Mouse (Mus musculus) right cerebral cortex, postnatal 25 days (tissue): Measurements from ENCODE around the gene Limch1.

ENCODE experiments used
- DNase-seq: peaks from one replicate; pipeline ENCODE4 v3.0.0; 2022

Gene Limch1

DNA sequence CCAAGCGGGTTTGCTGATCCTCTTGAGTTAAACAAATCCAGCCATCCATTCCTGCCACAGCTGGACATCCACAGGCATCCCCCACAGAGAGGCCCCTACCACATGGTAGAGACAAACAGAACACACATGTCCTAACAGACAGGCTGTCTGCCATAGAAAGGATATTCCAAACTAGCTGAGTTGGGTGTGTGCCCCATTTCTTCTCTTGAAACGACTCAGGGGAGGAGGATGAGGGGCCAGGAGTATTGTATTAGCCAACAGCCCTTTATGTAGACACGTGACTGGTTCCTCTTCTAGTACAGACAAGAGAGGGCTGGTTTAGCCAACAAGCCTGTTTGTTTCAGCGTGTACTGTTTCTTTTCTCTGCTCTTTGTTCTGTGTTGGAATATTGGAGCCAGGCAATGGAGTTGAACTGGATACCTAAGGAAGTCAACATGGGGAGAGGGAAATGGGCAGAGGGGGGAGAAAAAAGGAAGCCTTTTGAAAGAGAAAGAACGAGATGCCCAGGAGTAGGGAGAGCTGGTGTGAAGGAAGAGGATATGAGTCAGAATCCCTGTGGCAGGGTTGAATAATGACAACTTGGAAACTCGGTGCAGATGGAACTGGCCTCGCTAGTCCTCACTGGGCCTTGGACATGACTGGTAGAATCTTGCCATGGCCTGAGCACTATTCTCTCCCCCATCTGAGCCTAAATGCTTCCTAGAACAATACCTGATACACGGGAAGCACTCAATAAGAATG lies 196.3 kb downstream of the Limch1 start:
- DNase-seq, result no peak

DNA sequence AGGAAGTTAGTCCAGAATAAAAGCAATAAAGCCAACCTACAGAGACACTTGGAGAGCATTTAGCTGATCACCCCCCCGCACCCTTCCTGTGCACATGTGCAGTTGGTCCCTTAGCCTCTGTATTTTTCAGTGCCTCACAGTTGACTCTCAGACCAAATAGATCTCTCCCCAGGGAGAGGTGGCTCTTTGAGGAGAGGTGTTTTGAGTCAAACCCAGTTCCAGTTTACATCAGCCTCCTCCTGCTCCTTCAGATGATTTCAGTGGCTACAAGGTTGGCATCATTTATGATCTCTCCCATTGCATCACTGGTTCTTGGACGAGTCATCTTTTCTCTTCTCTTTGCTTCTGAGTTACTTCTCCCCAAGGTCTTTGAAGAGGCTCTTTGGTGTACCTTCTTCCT lies 197.3 kb downstream of the Limch1 start:
- no peak for DNase-seq

DNA sequence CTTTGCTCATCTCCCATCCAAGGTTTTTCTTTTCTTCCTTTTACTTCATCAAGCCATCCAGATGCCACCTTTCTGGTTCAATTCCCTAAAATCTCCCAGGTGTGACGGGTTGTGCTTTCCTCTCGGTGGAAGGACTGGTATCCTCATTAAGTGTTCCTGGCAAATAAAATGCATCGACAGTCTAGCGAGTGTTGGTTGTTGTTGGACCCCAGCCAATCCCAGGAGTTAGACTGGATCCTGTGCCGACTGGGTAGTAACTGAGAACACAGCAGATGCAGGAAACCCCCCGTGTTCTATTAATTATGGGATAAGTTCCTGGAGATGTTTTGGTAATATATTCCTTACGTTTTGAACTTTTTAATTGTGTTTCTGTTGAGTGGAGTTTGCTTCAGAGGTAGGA lies 197.9 kb downstream of the Limch1 start:
- DNase-seq, result no peak

DNA sequence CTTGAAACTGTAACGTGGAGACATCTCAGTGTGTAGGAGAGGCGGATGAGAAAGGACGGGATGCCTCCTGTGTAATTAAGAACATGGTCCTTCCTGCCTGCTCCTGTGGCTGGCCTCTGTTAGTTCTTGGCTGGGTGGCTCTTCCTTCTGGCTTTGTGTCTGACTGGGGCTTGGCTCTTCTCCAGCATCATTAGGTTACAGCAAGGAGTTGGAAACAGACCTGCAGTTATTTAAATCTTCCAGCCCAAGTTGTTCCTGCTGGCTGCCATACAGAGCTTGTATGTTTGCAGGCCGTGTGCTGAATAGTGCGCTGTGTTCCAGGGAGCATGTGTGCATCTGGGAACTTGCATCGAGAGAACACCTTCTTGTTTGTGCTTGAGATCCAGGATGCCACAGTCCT lies 202.3 kb downstream of the Limch1 start:
- DNase-seq, result peak; percentile 21

DNA sequence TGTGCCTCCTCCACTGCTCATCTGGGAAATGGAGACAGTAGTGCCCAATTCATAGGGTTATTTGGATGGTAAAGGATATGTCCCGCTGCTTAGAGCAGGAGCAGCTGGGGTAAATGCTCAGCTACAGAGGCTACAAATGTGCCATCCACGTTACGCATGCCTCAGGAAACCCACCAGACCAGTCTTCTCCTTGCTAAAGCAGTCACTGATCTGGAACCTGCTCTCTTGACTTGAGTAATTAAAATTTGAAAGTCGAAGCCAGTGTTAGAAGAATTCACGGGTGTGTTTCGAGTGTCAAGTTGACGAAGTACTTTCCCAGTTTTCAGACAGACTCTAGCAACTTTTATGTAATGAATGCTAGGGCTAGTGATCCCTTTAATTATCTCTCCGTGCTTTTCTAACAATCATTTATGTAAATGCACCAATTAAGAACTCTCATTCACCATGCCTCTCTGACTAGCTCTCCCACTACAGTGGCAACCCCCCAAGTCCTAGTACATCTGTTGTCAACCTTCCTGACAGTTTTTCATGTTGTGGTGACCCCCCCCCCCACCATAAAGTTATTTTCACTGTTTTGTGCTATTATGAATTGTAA lies 203.6 kb downstream of the Limch1 start:
- no peak for DNase-seq

DNA sequence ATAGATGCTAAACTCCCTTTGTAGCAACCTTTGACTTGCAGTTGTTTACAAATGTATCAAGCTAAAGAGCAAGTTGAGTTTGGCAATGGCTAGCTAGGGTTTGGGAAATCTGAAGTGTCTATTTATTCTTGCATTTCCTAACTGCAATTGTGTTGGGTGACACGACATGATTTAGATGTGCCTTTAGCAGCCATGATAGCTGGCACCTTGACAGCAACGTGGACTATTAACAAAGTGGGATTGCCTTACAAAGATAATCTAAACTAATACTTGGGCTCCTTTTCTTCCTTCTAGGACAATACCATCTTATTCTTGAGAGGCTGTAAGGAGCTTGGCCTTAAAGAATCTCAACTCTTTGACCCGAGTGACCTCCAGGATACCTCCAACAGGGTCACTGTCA lies 207.7 kb downstream of the Limch1 start:
- no peak for DNase-seq

DNA sequence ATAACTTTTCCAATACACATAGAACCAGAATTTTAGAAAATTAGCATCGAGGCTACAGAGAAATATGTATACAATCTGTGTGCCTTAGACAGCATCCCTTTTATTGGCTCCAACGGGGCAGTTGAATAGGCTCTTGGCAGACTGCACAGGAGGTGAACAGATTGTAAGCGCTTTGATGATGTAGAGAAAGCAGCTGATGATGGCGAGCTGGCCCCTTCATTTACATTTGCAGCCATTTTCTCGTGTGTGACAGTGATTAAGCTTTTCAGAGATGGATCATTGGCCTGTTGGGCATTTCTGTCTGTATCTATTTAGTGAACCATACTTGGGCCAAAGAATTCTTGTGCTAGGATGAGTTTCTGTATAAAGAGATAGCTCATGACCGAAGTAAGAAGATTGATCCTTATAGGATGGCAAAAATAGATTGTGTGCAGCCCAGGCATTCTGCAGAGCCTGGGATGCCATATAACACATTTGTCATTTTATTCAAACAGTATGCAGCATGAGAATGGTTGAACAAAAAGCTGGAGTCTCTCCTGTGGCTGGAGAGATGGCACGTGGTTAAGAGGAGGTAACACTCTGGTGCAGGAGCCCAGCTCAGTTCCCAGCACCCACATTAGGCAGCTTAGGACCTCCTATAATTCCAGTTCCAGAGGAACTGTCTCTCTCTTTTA lies 208.5 kb downstream of the Limch1 start:
- no peak for DNase-seq

DNA sequence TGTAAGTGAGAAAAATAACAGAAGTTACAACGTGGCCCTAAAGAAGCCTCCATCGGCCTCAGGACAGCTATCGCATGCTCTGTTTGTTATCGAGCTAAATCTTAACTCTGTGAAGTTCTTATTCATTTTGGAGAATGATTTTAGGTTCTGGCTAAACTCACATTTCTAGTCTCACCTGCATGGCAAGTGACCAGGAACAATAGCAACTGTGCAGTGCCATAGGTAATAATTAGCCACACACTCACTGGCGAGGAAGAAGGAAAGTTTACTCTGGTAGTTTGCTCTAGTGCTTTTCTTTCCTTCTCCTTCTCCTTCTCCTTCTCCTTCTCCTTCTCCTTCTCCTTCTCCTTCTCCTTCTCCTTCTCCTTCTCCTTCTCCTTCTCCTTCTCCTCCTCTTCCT lies 209.6 kb downstream of the Limch1 start:
- DNase-seq, result no peak

DNA sequence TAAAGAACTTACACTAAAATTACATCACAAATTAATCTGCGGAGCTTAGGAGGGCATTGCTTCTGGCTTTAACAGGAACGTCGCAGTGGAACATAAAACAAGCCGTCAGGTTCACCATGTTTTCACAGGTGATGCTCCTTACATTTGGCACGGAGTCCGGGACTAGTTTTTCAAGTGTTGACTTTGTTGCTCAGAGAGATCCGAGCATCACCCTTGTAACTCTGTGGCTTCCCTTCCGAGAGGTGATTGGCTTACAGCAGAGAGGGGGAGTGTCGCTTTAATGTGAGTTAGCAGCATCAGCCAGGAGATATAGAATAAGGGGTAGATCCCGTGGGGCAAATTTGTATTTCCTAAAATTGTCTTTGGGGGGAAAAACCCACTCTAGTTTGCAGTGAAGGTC lies 212.0 kb downstream of the Limch1 start:
- DNase-seq, result no peak

DNA sequence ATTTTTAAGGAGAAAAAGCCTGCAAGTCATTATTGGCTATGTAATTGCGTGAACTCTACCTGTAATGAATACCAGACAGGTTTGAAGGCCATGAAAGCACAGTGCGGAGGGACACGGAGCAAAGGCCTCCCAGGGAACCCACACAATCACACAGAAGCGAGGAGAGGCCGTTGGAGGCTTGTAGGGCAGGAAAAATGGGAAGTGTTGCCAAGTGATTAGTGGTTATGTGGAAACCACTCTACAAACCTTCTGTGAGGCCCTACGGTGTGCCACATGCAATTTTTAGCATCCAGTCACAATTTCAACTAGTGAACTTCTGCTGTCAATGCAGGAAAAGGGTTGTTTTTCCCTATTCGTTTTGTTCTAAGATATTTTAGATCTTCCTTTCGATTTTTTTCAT lies 212.5 kb downstream of the Limch1 start:
- DNase-seq, result no peak

DNA sequence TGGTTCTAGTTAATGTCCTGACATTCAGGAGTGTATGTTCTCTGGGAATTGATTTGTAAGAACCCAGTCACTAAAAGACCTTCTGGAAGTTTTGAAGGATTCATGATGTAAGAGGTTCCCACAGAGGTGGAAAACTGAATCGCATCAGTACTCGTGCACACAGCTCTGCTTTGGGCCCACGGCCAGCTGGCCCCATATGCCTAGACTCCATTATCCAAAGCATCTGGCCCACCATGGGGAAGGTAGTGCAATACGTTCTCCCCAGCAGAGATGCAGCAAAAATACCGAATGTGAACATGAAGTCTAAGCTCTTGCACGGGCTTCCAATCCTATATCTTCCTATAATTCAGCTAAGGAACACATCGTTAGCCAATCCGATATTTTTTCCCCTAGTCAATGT lies 214.3 kb downstream of the Limch1 start:
- no peak for DNase-seq

DNA sequence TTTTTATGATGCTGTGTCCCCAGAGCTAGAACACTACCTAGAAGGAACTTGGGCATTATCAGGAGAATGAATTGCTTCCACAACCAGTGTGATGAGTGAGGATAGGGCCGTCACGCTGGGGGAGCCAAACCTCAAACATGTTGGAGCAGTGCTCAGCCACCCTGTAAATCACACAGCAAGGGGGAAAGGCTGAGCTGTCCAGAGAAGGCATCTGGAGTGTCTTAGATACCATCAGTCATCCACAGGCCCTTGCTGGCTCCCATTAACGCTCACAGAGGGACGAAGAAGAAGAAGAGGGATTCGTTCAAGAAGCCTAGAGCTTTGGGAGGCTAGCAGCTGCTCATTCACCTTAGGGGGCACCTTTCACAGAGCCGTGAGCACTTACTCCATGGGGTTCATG lies 219.8 kb downstream of the Limch1 start:
- no peak for DNase-seq

DNA sequence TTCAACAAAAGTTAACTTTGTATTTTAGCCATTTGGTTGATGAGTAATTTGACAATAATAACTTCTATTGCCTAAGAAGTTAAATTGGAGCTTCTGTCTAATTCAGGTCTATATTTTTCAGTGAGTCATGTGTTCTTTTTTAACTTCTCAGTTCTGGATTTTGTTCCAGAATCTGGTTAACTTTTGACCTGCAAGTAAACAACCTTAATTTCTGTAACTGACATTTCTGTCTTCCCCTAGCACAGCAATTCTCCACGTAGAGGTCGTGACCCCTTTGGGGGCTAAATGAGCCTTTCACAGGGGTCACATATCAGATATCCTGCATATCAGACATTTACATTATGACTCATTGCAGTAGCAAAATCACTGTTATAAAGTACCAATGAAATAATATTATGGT lies 221.5 kb downstream of the Limch1 start:
- DNase-seq, result no peak

DNA sequence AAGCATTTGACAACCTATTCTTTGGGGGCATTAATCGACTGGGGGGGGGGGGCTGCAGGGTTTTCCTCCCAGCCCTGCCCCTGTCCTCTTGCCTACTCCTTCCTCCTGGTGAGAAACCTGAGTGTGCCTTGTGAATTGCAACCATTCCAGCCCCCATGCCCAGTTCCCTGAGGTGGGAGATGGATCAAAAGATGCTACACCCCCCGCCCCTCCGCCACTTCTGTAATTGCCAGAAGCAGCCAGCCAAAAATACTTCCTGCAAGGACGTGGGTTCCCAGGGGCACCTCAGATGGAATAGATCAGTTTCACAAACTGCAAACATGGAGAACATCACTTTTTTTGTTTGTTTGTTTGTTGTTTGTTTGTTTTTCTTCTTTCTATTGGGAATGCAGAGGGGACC lies 222.0 kb downstream of the Limch1 start:
- no peak for DNase-seq

DNA sequence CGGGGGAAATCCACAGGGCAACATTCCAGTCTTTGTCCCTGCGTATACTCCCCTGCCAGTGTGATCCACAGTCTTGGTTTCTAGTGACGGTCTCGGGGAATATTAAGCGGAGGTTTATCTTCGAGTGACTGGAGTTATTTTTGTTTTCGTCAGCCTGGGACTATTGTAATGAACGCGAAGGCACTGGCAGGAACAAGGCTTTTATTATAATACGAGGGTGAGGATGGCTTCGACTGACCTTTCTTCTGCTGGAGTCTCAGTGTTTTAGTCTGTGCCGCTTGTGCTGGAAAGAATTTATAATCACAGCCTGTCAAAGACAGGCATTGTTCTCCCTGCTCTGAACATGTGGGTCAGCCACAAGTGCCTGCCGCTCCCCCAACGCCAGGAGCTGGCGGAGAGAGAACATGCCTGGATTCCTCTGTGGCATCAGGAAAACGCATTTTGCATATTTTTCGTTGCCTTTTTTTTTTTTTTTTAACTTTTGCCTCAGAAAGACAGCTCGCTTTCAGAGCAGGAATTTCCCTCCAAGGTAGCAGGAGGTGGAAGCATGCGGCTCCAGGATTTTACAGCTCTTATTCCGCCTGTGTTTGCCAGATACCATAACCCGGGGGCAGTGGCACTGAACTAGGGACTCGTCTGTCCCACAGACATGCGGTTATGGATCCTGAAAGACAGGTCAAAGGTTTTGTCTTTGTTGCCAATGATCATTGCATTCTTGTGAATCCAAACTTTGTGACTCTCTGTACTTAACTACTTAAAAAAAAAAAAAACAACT lies 222.6 kb downstream of the Limch1 start:
- DNase-seq, result peak; percentile 43

DNA sequence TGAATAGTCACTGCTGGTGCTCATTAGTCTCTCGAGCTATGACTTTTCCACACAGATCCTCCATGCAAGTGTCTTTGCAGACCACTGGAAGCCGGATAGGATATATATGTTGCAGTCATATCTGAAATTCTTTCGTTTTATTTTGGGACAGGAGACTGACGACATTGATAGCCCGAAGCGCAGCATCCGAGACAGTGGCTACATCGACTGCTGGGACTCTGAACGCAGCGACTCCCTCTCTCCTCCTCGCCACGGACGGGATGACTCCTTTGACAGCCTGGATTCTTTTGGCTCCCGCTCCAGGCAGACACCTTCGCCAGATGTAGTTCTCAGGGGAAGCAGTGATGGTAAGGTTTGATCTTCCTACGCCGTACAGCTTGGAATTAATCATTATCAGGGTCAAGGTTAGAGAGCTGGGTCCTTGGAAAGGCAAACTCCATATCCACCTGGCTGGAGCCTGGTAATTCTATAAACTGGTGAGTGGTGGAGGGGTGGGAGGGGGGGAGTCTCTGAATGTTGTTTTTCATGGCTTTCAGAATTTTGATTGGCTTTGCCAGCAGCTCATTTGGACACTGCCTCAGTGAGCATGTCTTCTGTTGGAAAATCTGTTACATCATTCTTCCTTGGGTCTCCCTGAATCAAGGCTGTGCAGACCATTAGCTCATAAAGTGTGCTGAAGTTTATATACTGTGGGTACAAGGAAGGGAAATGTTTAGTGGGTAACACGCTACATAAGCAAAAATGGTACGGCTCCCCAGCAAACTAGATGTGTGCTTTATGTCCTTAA lies 223.5 kb downstream of the Limch1 start:
- DNase-seq, result no peak

DNA sequence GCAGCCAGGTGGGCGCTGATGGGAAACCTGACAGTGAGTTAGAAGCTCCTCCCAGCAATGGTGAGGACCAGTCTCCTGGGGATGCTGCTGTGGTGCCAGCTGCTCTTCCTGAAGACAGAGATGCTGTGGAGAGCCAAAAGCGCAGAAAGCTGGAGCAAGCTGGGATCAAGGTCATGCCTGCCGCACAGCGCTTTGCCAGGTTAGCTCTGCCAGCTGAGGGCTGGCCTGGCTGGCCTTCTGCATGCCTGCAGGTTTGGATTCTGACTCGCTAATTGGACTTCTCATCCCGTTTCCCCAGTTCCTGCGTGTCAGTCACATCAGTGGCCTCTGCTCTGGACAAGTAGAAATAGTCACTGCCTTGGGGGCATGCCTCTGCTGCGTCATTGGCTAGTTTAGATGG lies 230.0 kb downstream of the Limch1 start:
- no peak for DNase-seq

DNA sequence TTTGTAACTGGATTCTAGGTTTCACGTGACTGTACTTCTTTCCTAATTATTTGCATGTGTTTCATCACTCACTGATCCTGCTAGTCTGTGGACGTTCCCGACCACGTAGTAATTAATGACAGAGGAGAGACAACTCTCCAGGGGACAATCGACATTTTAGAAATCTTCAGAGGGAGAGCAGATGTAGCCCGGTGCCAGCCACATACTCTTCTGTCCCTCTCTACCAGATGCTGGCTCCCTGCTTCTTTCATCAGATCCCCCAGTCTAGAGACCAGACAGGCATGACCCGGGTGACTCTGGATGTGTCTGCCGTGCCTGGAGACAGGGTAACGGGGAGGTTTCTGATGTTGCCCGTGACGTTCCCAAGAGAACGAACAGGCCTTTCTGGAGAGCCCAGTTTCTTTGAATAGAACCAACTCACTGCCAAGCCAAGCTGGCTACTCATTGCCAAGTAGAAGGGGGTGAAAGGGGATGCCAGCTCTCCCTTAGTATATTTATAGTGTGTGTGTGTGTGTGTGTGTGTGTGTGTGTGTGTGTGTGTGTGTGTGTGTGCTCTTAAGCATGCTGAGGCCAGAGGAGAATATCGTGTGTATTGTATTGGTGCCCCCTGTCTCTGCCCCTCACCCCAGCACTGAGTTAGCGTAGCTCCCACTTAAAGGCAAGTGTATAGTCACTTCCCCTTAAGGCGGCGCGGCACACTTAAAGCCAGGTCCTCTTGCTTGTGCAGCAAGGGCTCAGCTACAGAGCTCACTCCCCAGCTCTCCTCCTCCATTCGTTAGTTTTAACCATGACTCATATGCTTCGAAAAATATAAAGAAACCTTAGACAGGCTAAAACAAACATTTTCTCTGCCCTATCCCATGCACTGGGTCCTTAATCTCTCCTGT lies 233.9 kb downstream of the Limch1 start:
- DNase-seq, result no peak

DNA sequence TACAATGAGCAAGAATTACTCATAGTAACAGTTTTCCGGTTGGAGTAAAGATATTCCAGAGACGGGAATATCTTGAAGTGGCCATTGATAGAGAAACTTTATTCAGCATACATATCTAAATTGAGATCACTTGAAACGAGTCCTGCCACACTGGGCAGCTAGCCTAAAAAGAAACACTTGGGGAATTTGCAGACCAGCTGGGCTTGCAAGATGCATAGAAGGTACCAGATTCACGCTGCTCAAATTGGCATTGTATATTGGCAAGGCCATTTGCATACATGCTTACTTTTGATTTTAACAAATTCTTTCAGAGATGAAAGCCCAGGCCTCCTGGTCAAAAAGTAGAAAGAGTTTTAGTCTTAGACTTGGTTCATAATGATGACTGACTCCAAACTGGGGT lies 235.2 kb downstream of the Limch1 start:
- peak; percentile 45 for DNase-seq

DNA sequence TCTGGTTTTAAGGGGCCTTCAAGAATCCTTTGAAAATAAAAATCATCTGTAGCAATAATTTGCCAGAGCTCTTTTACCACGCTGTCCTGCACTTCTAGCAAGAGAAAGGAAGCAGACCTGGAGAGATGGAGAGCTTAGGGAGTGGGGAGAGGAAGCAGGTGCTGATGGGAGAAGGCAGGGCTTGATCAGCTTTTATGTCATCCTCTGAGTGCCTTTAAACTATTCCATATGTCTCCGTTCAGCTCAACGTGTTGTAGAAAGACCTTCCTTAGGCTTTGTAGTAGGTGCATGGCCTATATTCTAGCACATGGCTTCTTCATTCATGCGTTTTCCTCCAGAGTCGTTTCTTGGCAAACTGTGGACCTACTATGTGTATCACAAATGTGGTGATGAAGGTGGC lies 237.5 kb downstream of the Limch1 start:
- DNase-seq, result no peak

DNA sequence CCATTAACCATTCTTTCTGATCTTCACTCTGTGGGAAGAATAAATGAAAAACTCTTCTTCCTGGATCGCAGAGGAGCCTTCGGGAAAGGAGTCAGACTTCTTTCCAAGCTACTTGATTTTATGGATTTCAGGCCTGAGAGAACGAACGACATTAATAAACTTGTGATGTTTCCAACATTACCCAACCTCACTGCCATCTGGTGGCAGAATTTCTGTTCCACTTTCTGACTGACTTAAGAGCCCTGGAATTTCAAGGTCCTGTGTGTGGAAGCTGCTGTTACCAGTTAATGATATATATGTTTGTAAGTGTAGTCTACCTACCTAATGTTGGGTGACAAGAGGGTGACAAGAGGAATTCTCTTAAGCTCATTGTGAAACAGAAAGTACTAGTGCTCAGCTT lies 243.3 kb downstream of the Limch1 start:
- no peak for DNase-seq

DNA sequence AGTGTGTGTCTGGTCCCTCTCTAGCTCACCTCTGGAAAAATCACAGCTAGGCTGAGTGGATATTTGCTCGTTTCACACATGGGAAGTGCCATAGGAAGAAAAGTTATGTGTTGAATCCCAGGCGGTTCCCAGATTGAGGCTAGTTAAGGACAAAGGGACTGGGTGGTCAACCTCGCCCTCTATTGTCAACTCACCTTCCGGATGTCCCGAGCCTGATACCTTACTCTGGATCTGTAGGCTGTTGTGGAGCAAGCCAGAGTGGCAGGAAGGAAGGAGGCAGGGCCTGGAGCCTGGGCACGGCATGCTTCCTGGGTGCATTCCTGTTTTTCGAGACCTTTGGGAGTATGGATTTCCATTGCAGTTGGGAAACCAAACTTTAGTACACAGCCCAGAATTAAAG lies 243.9 kb downstream of the Limch1 start:
- DNase-seq, result no peak
